Mouse (Mus musculus) liver, adult 2 months (tissue): ENCODE measurements at regions not wholly inside any gene's neighbourhood (a gene's known extent, or its start where the extent isn't known, plus 50 kb on each side); places are given as distances from the start of the nearest gene placed in this dataset.

Experiments used
- CTCF ChIP-seq: fragments of 200-500 bp; IDR thresholded peaks from 2 replicates; pipeline ENCODE4 v1.5.1; 2011; ENCODE audit warnings: low read depth, low read length, control low read depth
- POLR2A ChIP-seq: fragments of 200-500 bp; IDR thresholded peaks from 2 replicates; pipeline ENCODE4 v1.6.1; 2011; ENCODE audit warnings: low read length, control low read depth; ENCODE audit not compliant: insufficient read depth; ENCODE audit errors: extremely low read depth

- no peak for TF ChIP-seq CTCF
- no peak for TF ChIP-seq POLR2A
Measured at GRCm38 (mm10) chr5:4474255-4474654, 282.1 kb downstream of the Mterf1b start.
